Mouse (Mus musculus) layer of hippocampus, postnatal 14 days (tissue): ENCODE measurements around the gene 1700001O22Rik. TPM values are rescaled to one million over a fixed set of nuclear protein-coding genes. Genes with fewer than 3 reads are reported as not detected.

Experiments
- DNase-seq, 2 experiments: peaks; one replicate each; pipeline ENCODE4 v3.0.0; 2021 to 2022; ENCODE audit warnings: low spot score in 2 of 2, mixed read lengths in 1 of 2
- long read RNA-seq, 2 experiments: library from polyadenylated mRNA; stranded (forward); transcript quantifications; one replicate each; pipeline ENCODE4 v2.0.0; 2021
- total RNA-seq, 2 experiments: library from RNA; stranded (reverse); gene quantifications; 2 replicates each; pipeline ENCODE4 v1.2.3; 2021

1700001O22Rik gene
- total RNA-seq = 1 to 10 TPM; 2.9 to 3.8 TPM
- long read RNA-seq, experiment 1 = 0 reads
- long read RNA-seq, experiment 2, partial matches to known transcripts = 0 of 3 reads
- long read RNA-seq, experiment 2, other reads (novel, unspliced or antisense) = 1 of 3 reads

- DNase-seq = no peak
Observed at GRCm38 (mm10) chr2:30803604-30804003, at the start of gene 1700001O22Rik. Gene 1700001O22Rik (minus strand): TSS chr2:30803661.

DNA sequence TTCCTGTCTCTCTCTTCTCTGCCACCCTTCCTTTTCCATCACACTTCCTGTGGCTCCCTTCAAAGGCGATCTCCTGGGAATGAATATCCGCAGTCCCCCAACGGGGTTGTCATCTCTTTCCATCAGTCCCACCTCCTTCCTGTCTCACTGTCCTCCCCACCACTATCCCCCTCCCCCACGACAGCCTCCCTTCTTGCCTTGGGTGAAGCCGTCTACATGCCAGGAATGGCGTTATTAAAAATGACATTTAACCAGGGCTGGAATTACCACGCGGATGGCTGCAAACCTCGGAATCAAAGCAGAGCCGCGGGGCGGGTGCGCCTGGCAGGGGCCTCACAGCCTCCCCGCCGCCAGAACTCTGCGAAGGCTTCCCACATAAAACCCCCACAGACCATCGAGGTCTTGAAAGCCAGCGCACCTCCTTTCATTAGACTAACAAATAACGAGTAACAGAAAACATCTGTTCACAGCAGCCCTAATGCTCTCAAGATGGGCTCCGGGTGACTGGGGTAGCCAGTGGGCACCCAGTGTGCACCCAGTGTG is 49.4 kb upstream of the 1700001O22Rik start:
- DNase-seq = no peak

DNA sequence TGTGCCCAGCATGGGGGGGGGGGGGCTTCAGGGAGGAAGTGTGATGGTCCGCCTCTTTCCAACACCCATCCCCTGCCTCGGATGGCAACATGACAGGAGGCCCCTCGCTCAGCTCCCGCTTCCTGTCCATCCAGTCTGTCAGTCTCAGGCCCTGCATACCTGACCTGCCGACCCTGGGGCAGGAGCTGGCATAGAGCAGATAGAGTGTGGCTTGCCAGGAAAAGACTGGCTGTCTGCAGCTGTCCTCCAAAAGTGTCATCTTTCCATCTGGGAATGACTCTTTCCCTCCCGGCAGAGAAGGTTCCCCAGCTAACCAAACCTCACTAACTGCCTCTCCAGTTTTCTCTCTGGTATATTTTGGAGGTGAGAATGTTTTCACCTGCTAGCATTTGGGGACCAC is 47.1 kb upstream of the 1700001O22Rik start:
- DNase-seq = no peak

GRCm38 (mm10) chr2:30848184-30848583 is 44.7 kb upstream of the 1700001O22Rik start:
- no peak for DNase-seq

DNA sequence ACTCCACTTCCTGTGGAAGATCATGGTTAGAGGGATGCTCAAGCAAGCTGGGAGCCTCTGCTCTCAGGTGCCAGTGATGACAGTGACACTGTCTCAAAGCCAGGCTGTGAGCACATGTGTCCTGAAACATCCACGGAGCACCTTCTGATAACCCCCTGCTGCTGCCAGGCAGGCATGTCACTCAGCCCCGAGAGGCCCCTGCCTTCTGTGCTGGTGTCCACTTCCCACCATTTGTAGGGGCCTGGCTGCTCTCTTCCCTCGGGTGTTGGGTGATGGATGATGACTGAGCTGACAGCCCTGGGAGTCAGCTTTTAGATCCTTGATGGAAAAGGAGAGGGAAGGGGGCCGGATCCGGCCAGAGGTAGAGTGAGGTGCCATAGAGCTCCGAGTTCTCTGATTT is 43.3 kb upstream of the 1700001O22Rik start:
- DNase-seq = no peak

DNA sequence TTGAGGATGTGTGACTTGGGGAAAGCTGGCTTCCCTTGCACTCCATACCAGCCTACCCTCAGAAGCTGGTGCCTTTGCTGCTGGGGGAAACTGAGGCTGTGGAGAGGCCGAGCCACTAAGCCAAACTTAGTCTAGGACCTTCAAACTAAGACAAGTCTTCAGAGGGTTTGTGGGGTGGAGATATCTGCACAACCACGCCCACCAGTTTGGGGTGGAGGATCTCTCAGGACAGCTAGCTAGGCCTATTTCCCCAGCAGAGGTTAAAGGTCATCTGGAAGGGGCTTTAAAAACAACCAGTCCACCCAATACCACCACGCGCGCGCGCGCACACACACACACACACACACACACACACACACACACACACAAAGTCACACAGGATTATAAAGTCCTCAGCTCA is 42.8 kb upstream of the 1700001O22Rik start:
- DNase-seq = no peak

DNA sequence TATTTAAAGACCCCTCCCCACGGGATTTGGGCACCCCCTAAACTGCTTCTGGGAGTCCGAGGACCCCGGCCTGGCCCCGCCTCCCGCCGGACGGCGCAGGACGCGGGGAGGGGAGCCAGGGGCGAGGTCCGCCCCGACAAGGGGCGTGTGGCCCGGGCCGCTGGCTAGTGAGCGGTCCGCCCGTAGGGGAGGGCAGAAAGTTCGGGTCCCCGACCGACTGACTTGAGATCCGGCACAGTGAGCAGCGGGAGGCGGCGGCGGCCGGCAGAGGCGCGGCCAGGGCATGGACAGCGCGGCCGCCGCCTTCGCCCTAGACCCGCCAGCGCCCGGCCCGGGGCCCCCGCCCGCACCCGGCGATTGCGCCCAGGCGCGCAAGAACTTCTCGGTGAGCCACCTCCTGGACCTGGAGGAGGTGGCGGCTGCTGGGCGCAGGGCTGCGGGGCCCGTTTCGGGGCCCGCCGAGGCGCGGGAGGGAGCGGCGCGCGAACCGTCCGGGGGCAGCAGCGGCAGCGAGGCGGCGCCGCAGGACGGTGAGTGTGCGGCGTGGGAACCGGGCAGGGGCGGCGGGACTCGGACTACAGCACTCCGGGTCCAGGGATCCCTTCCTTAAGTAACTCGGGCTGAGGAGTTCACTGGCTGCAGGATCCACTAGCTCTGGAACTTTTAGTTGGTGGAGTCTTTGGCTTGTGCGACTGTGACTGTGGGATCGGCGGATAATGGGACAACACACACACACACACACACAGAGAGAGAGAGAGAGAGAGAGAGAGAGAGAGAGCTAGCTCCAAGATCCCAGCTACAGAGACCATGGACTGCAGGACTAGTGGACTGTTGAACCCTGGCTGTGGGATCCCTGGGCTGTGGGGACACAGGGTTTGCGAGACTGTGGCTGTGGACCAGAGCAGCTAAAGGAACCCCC is 42.0 kb upstream of the 1700001O22Rik start:
- no peak for DNase-seq

- DNase-seq = no peak
Observed at GRCm38 (mm10) chr2:30842615-30843014, 39.2 kb upstream of the 1700001O22Rik start.

DNA sequence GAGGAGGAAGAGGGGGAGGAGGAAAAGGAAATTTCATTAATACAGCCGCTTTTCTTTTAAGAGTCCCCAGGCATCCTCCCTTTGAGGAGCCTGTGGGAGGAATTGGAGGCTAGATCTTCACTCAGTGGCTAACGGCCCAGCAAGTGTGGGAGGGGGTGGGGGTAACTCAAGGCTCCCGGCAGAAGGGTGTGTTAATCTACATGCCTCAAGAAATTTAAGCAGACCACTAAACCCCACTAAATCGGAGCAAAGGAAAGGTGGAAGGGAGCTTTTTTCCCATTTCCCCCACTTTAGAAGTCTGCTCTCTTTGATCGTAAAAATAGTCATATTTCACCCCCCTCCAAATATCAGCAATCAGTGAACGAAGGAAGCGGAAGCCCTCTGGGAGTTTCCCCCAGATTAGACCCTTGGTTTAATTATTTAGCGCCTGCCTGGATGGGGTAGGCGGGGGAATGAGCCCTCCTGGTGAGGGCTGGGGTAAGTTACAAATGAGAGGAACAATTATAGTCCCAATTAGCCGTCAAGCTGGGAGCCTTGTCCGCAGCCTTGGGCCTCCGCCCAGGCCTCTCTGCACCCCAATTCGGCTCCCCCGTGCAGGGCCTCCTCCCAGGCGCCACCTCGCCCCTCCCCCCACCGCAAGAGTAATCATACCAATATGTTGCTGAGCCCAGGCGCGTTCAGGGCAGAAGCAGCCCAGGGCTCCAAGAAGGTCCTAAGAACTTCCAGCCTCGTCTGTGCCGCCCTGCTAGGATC is 33.0 kb upstream of the 1700001O22Rik start:
- no peak for DNase-seq

DNA sequence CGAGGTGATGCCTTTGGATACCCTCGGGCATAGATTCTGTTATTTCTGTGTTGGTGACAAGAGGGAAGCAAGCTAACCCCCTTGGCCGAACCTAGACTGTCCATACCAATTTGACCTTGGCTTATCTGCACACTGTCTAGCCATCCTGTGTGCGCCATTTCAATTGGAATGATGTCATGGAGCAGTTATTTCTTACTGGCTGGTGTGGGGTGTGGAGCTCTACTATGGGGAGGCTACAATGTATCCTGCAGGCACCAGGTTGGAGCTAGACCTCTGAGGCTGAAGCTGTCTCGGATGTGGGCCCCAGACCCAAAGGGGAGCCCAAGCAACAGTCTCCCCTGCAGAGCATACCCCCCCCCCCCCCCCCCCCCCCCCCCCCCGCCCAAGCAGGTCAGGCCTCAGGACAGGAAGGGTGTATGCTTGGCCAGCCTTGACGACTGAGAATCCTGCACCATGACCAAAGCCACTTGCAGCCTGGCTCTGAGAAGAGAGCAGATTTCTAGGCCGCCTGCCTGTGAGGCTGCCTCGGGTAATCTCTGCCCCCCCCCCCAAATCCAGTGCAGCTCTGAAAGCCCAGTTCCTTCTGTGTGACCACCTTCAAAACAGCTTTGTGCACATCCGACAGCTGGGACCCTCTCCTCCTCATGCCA is 31.0 kb upstream of the 1700001O22Rik start, which contains the start of gene Prrx2:
TSS of gene Prrx2 (plus strand) at position 600 of the 650 bp plus-strand sequence.
- no peak for DNase-seq

GRCm38 (mm10) chr2:30833644-30834043 is 30.2 kb upstream of the 1700001O22Rik start:
- no peak for DNase-seq

DNA sequence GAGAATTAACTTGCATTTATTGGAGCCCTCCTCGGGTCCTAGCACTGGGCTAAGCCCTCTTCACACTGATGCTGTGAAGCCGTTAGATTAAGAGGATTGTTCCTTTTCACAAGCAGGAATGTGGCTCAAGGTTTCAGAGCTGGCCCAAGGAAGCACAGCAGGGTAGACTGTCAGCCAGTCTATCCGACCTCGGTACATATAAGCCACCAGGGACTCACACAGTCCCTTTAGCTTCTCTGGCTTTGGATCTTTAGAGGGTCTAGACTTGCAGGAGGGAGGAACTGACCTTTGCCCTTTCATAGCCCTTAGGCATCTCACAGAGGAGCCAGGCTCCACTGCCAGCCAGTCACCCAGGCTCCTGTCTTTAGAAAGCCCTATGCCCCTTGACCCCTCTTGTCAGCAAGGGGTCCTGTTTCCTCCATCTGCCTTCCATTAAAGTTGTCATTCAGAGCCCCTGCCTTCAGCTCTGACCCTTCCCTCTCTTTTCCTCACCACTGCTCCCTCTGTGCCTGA is 26.9 kb upstream of the 1700001O22Rik start, which contains the start of gene Asb6:
TSS of gene Asb6 (minus strand) at position 51 of the 513 bp plus-strand sequence.
- no peak for DNase-seq

DNA sequence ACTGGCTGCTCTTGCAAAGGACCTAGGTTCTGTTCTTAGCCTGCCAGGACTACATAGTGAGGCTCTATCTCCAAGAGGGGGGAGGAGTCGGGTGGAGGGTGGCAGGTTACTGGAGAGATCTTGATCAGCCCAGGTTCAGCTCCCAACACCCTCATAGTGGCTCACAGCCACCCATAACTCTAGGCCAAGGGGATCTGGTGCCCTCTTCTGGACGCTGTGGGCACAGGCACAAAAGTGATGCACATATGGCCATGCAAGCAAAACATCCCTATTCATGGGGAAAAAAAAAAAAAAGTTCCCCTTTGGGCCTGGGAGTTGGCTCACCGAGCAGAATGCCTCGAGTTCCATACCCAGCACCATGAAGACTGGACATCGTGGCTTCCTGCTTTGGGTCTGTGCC is 25.9 kb upstream of the 1700001O22Rik start:
- no peak for DNase-seq

GRCm38 (mm10) chr2:30827749-30828475 is 24.5 kb upstream of the 1700001O22Rik start:
- DNase-seq = peak; percentile 95 to 98

- peak in 1 of 2 experiments; percentile 52 for DNase-seq
Observed at GRCm38 (mm10) chr2:30826825-30827748, 23.6 kb upstream of the 1700001O22Rik start.

GRCm38 (mm10) chr2:30823385-30824153 is 20.1 kb upstream of the 1700001O22Rik start:
- DNase-seq = peak in 1 of 2 experiments; percentile 50

GRCm38 (mm10) chr2:30822460-30822859 is 19.0 kb upstream of the 1700001O22Rik start:
- DNase-seq = no peak

- DNase-seq = no peak
Observed at GRCm38 (mm10) chr2:30821073-30821472, 17.6 kb upstream of the 1700001O22Rik start.
